Mouse (Mus musculus) skeletal muscle tissue, postnatal 0 days (tissue): ENCODE results near the gene Rergl. TPM values are rescaled to one million over a fixed set of nuclear protein-coding genes. Genes with fewer than 3 reads are reported as not detected.

ENCODE experiments used
- polyA plus RNA-seq: library from polyadenylated mRNA; unstranded; fragments of >200 nt; fragmentation: Nextera tagmentation; extraction: Ambion mirVana; gene quantifications from 2 replicates; pipeline ENCODE4 v1.2.1, GENCODE M21; 2015

The Rergl gene
- polyA plus RNA-seq = 3.0 and 3.7 TPM in 2 replicates

GRCm38 (mm10) chr6:139501876-139502275 lies at the start of gene Rergl:
Gene Rergl, minus strand, starts transcription at chr6:139501976.

Other genes with a start within 250 kb of the Rergl start
- gene Pik3c2g, start 85.2 kb upstream of the Rergl start, polyA plus RNA-seq = 0.45 and 0.53 TPM in 2 replicates